Mouse (Mus musculus) ES-E14 (cell line): ENCODE data around the gene Kyat3.

ENCODE experiments used
- CHD2 ChIP-seq: IDR thresholded peaks from 2 replicates; pipeline ENCODE4 v1.6.1; 2014; ENCODE audit warnings: mild to moderate bottlenecking, low read depth, low read length, inconsistent platforms
- HCFC1 ChIP-seq: IDR thresholded peaks from 2 replicates; pipeline ENCODE4 v1.6.1; 2012; ENCODE audit warnings: low read length, inconsistent platforms, borderline replicate concordance; ENCODE audit not compliant: insufficient read depth
- MAFK ChIP-seq: IDR thresholded peaks from 2 replicates; pipeline ENCODE4 v1.6.1; 2014; ENCODE audit warnings: mild to moderate bottlenecking, low read depth, low read length, inconsistent platforms; ENCODE audit not compliant: insufficient read depth
- ZNF384 ChIP-seq: IDR thresholded peaks from 2 replicates; pipeline ENCODE4 v1.6.1; 2012; ENCODE audit warnings: low read depth, low read length, inconsistent platforms

DNA sequence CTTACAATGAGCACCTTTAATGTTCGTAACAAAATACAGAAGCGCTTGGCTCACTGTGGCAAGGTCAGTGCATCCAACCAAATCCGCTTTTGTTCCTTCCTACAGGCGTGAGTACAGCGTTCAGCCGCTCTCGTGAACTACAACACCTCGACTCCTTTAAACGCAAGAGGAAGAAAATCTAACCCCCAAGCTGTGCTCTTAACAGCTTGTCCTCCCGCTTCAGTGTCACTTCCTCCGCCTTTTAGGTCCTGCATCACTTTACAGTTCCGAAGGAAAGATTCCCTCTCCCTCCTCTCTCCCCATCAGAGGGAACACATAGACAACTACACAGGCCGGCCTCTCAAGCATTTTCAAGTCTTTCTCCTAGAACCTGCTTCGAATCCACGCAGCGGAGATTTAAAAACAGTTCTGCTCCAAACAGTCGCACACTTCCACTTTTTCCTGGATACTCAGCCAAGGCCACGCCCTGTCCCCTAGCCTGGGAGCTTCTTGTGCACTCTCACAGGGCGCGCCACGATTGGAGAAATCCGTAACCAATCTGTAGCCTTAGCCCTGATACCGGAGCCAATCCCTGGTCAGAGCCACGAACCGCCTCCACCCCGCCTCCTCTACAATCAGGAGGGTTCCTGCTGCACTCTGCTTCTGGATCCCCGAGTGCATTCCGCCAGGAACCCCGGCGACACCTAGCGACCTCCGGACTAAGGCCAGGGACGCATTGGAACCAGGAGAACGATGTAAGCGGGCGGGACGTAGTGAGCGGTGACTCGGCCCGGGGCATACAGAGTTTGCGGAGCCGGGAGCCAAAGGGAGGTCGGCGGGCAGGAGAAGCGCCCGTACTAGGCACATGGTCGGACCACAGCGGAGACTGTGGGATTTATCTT lies at the start of gene Kyat3:
- TF ChIP-seq HCFC1 (no peak), MAFK (no peak), CHD2 (0 out of 2 replicates have a peak, but pooled peaks have one; percentile 52), ZNF384 (no peak)
